Mouse (Mus musculus) brown adipose tissue, adult 24 weeks (tissue): Measurements from ENCODE around the gene Mslnl. TPM values are rescaled to one million over a fixed set of nuclear protein-coding genes. Genes with fewer than 3 reads are reported as not detected.

ENCODE experiments used
- H3K27ac ChIP-seq: fragments of 200-500 bp; replicated peaks from 2 replicates; pipeline ENCODE4 v1.5.1; 2012; ENCODE audit warnings: low read depth, mild to moderate bottlenecking, low read length
- H3K4me1 ChIP-seq: fragments of 200-500 bp; 2 replicates; pipeline ENCODE4 v1.6.1; 2012; ENCODE audit warnings: low read length, mixed read lengths; ENCODE audit not compliant: control insufficient read depth, insufficient read depth, insufficient read length
- H3K4me3 ChIP-seq: fragments of 200-500 bp; 2 replicates; pipeline ENCODE4 v1.5.1; 2012; ENCODE audit warnings: low read depth, mild to moderate bottlenecking, low read length, moderate library complexity; ENCODE audit not compliant: insufficient read depth
- polyA plus RNA-seq: library from polyadenylated mRNA; stranded (reverse); fragments of >200 nt; gene quantifications from 2 replicates; pipeline ENCODE4 v1.2.4, GENCODE M21; 2012; ENCODE audit not compliant: missing spikeins, insufficient read depth, insufficient read length

Gene Mslnl
- polyA plus RNA-seq, 1 experiment = not detected

DNA sequence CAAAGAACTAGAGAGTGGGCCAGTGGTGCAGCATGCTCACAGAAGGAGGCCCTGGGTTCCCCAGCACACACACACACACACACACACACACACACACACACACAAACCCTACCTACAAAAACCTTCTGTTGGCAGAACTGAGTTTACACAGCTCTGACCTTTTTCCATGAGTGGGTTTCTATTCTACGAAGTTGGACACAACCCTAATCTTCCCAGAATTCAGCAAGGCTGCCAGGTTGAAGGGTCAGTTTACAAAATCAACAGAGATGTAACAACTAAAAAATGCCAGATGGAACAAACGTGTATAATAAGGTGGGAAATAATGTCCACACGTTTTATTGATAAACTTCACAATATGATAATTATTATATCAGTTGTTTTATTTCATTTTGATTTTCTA lies 21.8 kb downstream of the Mslnl start:
- H3K4me1 ChIP-seq = no peaks in the 10 kb centered on the region
- no peak overlapping the region for H3K4me3 ChIP-seq
- H3K27ac ChIP-seq = no peak overlapping the region

GRCm38 (mm10) chr17:25760148-25760547 lies 24.3 kb downstream of the Mslnl start:
- no peak overlapping the region for H3K4me3 ChIP-seq
- H3K27ac ChIP-seq = no peak overlapping the region
- H3K4me1 ChIP-seq = no peaks in the 10 kb centered on the region

DNA sequence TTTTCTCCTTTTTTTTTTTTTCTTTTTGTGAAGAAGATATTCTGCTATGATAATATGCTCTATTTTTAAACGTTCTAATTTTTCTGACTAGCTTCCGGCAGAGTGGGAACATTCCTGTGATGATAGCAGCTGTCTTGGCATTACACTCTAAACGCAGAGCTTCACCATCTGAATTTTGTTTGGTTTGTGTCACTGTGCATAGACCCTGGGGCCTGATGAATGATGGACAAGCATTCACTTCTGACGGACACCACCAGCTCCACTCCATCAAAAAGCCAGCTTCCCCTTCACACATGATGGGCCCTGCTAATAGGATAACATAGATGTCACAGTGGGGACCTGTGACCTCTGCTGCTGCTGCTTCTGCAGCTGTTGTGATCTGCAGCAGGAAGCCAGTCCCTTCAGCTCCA lies 25.7 kb downstream of the Mslnl start:
- Histone ChIP-seq H3K4me3 (no peak overlapping the region), H3K27ac (no peak overlapping the region), H3K4me1 (no peaks in the 10 kb centered on the region)

DNA sequence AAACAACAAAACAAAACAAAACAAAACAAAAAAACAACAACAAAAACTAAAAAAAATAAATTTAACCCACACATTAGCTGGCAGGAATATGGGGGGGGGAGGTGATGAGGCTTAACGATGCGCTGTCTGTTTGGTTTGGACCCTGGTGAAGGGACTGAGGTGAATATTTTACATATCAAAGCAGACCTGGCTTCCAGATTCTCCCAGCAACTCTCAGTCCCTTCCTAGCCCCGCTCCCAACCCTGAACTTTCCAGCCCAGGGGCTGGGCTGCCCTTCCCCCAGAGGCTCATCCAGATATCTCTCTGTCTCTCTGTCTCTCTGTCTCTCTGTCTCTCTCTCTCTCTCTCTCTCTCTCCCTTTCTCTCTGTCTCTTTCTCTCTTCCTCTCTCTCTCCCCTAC lies 26.7 kb downstream of the Mslnl start:
- Histone ChIP-seq H3K27ac (no peak overlapping the region), H3K4me1 (no peaks in the 10 kb centered on the region), H3K4me3 (no peak overlapping the region)

DNA sequence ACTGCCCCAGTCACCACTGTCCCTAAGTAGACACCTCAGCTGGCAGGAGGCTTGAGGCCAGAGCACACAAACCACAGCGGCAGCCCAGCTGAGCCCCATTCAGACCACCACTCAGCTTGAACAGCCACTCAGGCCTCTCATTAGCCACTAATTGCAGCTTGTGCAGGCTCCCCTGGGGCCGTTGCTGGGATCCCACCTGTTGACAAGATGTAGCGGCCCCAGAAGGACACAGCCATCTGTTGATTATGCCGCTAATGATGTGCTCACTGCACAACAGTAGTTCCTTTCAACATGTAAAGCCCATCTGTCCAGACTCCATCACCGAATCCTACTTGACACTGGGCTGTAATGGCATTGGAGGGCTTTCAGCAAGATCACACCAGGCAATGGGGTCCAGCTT lies 30.0 kb downstream of the Mslnl start:
- Histone ChIP-seq H3K4me3 (no peak overlapping the region), H3K27ac (no peak overlapping the region), H3K4me1 (no peaks in the 10 kb centered on the region)

DNA sequence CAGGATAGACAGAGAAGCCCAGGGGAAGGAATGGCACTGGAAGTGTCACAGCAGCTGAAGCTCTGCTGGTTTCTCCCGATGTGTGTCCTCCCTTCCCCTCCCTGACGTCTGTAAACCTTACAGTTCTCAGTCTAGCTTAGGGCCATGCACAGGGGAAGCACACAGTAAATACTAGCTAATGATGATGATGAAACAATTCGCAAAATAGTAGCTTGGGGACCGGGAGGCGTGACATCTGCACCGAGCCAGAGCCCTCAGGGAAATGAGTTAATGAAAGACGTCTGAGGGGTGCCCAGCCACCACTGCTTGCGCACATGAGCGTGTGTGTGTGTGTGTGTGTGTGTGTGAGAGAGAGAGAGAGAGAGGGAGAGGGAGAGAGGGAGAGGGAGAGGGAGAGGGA lies 33.5 kb downstream of the Mslnl start:
- Histone ChIP-seq H3K27ac (no peak overlapping the region), H3K4me3 (no peak overlapping the region), H3K4me1 (no peaks in the 10 kb centered on the region)

- no peaks in the 10 kb centered on the region for H3K4me1 ChIP-seq
- peak within 1 kb of the TSS; percentile 91 for H3K27ac ChIP-seq
- H3K4me3 ChIP-seq = peak within 1 kb of the TSS; percentile 80
Observed at GRCm38 (mm10) chr17:25773549-25774120, 37.8 kb downstream of the Mslnl start, which contains the start of gene Narfl. TSS of gene Narfl (plus strand) at chr17:25773776.

GRCm38 (mm10) chr17:25775318-25776062 lies 39.6 kb downstream of the Mslnl start:
- H3K4me3 ChIP-seq = no peak overlapping the region
- H3K4me1 ChIP-seq = no peaks in the 10 kb centered on the region

DNA sequence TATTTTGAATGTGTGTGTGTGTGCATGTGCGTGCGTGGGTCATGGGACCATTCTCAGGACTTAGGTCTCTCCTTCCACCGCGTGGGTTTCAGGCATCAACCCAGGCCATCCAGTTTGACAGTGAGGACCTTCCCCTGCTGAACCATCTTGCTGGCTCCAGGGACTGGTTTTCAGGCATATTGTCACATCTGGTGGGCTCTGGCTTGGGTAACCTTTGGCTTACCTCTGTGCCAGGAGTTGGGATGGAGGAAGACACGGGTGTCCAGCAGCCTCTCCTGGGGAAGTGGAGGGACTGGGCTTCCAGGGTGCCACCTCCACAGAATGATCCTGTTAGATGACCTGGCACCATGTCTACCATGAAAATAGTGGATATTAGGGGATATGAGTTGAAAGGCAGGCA lies 42.1 kb downstream of the Mslnl start:
- Histone ChIP-seq H3K27ac (no peak overlapping the region), H3K4me1 (no peaks in the 10 kb centered on the region), H3K4me3 (no peak overlapping the region)

More at GRCm38 (mm10) chr17:25775318-25776062, 39.6 kb downstream of the Mslnl start:
- no peak overlapping the region for H3K27ac ChIP-seq

- Histone ChIP-seq H3K4me3 (no peak overlapping the region), H3K27ac (no peak overlapping the region), H3K4me1 (no peaks in the 10 kb centered on the region)
Observed at GRCm38 (mm10) chr17:25781339-25781738, 45.5 kb downstream of the Mslnl start.

GRCm38 (mm10) chr17:25783086-25783485 lies 47.2 kb downstream of the Mslnl start:
- Histone ChIP-seq H3K27ac (no peak overlapping the region), H3K4me3 (no peak overlapping the region), H3K4me1 (no peaks in the 10 kb centered on the region)

DNA sequence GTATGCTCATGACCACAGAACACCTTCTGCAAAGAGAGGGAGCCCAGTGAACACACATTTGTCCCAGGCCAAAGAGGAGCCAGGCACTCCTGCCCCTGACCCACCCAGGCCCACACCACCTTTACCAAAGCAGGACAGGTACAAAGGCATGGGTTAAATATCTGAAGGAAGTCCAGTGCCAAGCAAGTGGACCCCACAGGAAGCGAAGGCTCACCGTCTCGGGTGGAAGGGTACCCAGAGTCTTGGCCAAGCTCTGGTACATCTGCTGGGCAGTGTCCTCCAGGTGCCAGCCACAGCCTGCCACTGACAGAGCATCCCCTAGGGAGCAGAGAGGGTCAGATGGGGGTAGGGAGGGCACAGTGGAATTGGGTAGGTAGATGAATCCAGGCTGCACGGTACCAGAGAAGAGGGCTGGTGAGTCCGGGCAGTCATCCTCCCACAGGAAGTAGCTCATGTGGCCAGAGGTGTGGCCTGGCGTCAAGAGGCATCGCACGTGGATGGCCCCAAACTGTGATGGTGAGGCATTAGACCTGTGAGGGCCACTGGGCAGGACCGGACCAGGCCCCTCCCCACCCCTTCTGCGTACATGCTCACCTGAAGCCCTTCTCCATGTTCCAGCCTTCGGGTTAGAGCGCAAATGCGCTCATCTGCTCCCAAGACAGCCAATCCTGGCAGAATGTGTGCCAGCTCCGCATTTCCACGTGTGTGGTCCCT lies 48.2 kb downstream of the Mslnl start:
- Histone ChIP-seq H3K27ac (no peak overlapping the region), H3K4me3 (no peak overlapping the region), H3K4me1 (no peaks in the 10 kb centered on the region)

DNA sequence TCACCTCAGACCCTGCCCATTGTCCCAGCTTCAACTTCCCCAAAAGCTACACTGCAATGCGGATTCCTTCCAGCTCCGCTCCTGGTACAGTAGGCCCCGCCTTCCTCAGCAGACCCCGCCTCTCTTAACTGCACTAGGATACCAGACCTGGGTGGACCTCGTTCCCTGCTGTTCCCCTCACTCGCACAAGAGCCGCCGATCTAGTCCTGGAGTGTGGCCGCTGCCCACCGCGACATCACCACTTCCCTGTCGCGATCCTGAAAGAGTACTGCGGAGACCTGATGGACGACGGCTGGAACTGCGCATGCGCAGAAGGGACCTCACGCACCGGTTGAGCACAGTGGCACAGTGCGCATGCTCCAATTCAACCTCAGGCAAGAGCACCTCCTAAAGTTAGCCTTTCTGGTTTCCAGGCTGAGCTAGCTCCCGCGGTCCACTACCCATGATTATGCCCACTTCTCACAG lies 49.5 kb downstream of the Mslnl start, which contains the start of gene Haghl:
Gene Haghl, minus strand, starts transcription at position 393 of the 465 bp plus-strand sequence.
- Histone ChIP-seq H3K4me3 (peak within 1 kb of the TSS; percentile 93), H3K27ac (no peak within 1 kb of the TSS), H3K4me1 (no peaks in the 10 kb centered on the region)

GRCm38 (mm10) chr17:25786280-25786679 lies 50.4 kb downstream of the Mslnl start, which contains the start of gene Ccdc78:
TSS of gene Ccdc78 (plus strand) at chr17:25786580.
- H3K4me3 ChIP-seq = peak within 1 kb of the TSS; percentile 93
- 0 out of 2 replicates have a peak, but pooled peaks cover 2% of the 10 kb centered on the region for H3K4me1 ChIP-seq
- no peak within 1 kb of the TSS for H3K27ac ChIP-seq

GRCm38 (mm10) chr17:25786781-25787504 lies 51.1 kb downstream of the Mslnl start:
- H3K4me1 ChIP-seq = 0 out of 2 replicates have a peak, but pooled peaks cover 5% of the 10 kb centered on the region
- no peak overlapping the region for H3K27ac ChIP-seq
- no peak overlapping the region for H3K4me3 ChIP-seq
